Mouse (Mus musculus) ES-Bruce4 (cell line): ENCODE measurements around the gene Spon2. TPM values are rescaled to one million over a fixed set of nuclear protein-coding genes. Genes with fewer than 3 reads are reported as not detected.

Experiments
- H3K27ac ChIP-seq: 2 replicates; pipeline ENCODE4 v1.5.1; 2012; ENCODE audit warnings: low read length, inconsistent platforms; ENCODE audit not compliant: insufficient read depth
- H3K27me3 ChIP-seq: 2 replicates; pipeline ENCODE4 v1.6.1; 2012; ENCODE audit warnings: mild to moderate bottlenecking, low read length, inconsistent platforms; ENCODE audit not compliant: control insufficient read depth, poor library complexity, insufficient read depth, severe bottlenecking
- H3K36me3 ChIP-seq: 2 replicates; pipeline ENCODE4 v1.6.1; 2012; ENCODE audit warnings: inconsistent platforms, mild to moderate bottlenecking, low read length, moderate library complexity; ENCODE audit not compliant: control insufficient read depth, poor library complexity, insufficient read depth, severe bottlenecking
- H3K4me1 ChIP-seq: one replicate; pipeline ENCODE4 v1.8.1; 2011; ENCODE audit warnings: low read length; ENCODE audit not compliant: control insufficient read depth, insufficient read depth
- H3K4me3 ChIP-seq: 2 replicates; pipeline ENCODE4 v1.5.1; 2011; ENCODE audit warnings: low read depth, mild to moderate bottlenecking, low read length
- H3K9ac ChIP-seq: 2 replicates; pipeline ENCODE4 v1.6.1; 2012; ENCODE audit warnings: low read depth, mild to moderate bottlenecking, inconsistent platforms; ENCODE audit not compliant: poor library complexity, severe bottlenecking
- H3K9me3 ChIP-seq: replicated peaks from 2 replicates; pipeline ENCODE4 v1.6.1; 2012; ENCODE audit warnings: mild to moderate bottlenecking, low read length, inconsistent platforms; ENCODE audit not compliant: control insufficient read depth, poor library complexity, insufficient read depth, severe bottlenecking
- CTCF ChIP-seq: IDR thresholded peaks from one replicate; pipeline ENCODE4 v1.8.1; 2011; ENCODE audit warnings: low read depth, low read length
- EP300 ChIP-seq: IDR thresholded peaks from 2 replicates; pipeline ENCODE4 v1.6.1; 2011; ENCODE audit warnings: low read depth, low read length; ENCODE audit not compliant: insufficient read depth
- POLR2A ChIP-seq: IDR thresholded peaks from one replicate; pipeline ENCODE4 v1.8.1; 2011; ENCODE audit warnings: low read length; ENCODE audit not compliant: insufficient read depth
- polyA plus RNA-seq: library from polyadenylated mRNA; stranded (reverse); fragments of >200 nt; gene quantifications from 2 replicates; pipeline ENCODE4 v1.2.4, GENCODE M21; 2011; ENCODE audit warnings: low read depth; ENCODE audit not compliant: missing spikeins, insufficient read depth, insufficient read length

Spon2 gene
- 0.59 and 0.87 TPM in 2 replicates for polyA plus RNA-seq

GRCm38 (mm10) chr5:33218081-33218480 is at the start of gene Spon2:
Spon2 (minus strand) TSS chr5:33218455.
- Histone ChIP-seq H3K27me3 (no peaks in the 10 kb centered on the region), H3K36me3 (no peaks in the 10 kb centered on the region), H3K4me3 (no peak within 1 kb of the TSS), H3K4me1 (no peaks in the 10 kb centered on the region), H3K27ac (no peak within 1 kb of the TSS), H3K9me3 (no peaks in the 10 kb centered on the region), H3K9ac (no peak within 1 kb of the TSS)
- TF ChIP-seq EP300 (no peak), POLR2A (no peak), CTCF (no peak)

DNA sequence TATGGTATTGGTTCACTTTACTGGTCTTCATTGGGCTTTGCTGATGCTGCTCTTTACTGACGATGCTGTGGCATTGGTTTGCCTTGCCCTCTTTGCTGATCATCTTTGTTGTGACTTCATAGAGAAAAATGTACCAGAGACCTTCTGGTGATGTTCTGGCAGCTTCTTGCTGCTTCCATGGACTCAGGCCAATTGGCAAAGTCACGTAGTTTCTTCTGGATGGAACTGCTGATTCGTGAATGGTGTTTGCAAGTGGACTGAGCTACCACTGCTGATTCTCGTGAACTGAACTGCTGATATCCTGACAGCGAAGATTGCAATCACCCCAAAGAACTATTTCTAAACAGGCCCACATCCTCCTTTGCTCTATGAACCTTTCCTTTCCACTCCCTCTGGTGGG is 36.2 kb upstream of the Spon2 start:
- Histone ChIP-seq H3K27me3 (no peaks in the 10 kb centered on the region), H3K9me3 (no peaks in the 10 kb centered on the region), H3K4me1 (no peaks in the 10 kb centered on the region), H3K36me3 (peaks cover 25% of the 10 kb centered on the region), H3K27ac (no peak overlapping the region), H3K4me3 (no peak overlapping the region), H3K9ac (no peak overlapping the region)
- TF ChIP-seq POLR2A (no peak), CTCF (no peak), EP300 (no peak)

- Histone ChIP-seq H3K9ac (no peak overlapping the region), H3K4me1 (no peaks in the 10 kb centered on the region), H3K9me3 (no peaks in the 10 kb centered on the region), H3K36me3 (no peaks in the 10 kb centered on the region; the same call in 1 of the 2 replicates), H3K27ac (no peak overlapping the region), H3K4me3 (no peak overlapping the region), H3K27me3 (no peaks in the 10 kb centered on the region)
- TF ChIP-seq CTCF (no peak), EP300 (no peak), POLR2A (no peak)
Observed at GRCm38 (mm10) chr5:33248186-33248585, 29.9 kb upstream of the Spon2 start.

- Histone ChIP-seq H3K27ac (no peak overlapping the region), H3K27me3 (no peaks in the 10 kb centered on the region), H3K36me3 (no peaks in the 10 kb centered on the region; the same call in 1 of the 2 replicates), H3K9me3 (no peaks in the 10 kb centered on the region), H3K9ac (no peak overlapping the region), H3K4me3 (no peak overlapping the region), H3K4me1 (no peaks in the 10 kb centered on the region)
- TF ChIP-seq EP300, result no peak
- peak; percentile 28 for TF ChIP-seq CTCF
- TF ChIP-seq POLR2A, result no peak
Observed at GRCm38 (mm10) chr5:33247387-33247786, 29.1 kb upstream of the Spon2 start.

GRCm38 (mm10) chr5:33245701-33246100 is 27.4 kb upstream of the Spon2 start:
- H3K4me1 ChIP-seq, result no peaks in the 10 kb centered on the region
- no peak overlapping the region for H3K9ac ChIP-seq
- H3K27me3 ChIP-seq, result no peaks in the 10 kb centered on the region
- H3K4me3 ChIP-seq, result no peak overlapping the region
- H3K9me3 ChIP-seq, result no peaks in the 10 kb centered on the region
- H3K36me3 ChIP-seq, result no peaks in the 10 kb centered on the region; the same call in 1 of the 2 replicates
- H3K27ac ChIP-seq, result no peak overlapping the region
- TF ChIP-seq EP300 (no peak), POLR2A (no peak), CTCF (no peak)

- Histone ChIP-seq H3K36me3 (no peaks in the 10 kb centered on the region; the same call in 1 of the 2 replicates), H3K27me3 (no peaks in the 10 kb centered on the region), H3K27ac (no peak overlapping the region), H3K9ac (no peak overlapping the region), H3K9me3 (no peaks in the 10 kb centered on the region), H3K4me1 (no peaks in the 10 kb centered on the region), H3K4me3 (no peak overlapping the region)
- TF ChIP-seq POLR2A, result no peak
- TF ChIP-seq CTCF, result no peak
- TF ChIP-seq EP300, result no peak
Observed at GRCm38 (mm10) chr5:33244377-33244920, 26.2 kb upstream of the Spon2 start.
